Mouse (Mus musculus): ENCODE measurements around the gene Zfp260.
A peak's percentile ranks its signal among the peaks of the same experiment; 100 is the strongest.

Zfp260 gene

GRCm38 (mm10) chr7:30129900-30130299 is 35.3 kb downstream of the Zfp260 start:
- DNase-seq = no peak

DNA sequence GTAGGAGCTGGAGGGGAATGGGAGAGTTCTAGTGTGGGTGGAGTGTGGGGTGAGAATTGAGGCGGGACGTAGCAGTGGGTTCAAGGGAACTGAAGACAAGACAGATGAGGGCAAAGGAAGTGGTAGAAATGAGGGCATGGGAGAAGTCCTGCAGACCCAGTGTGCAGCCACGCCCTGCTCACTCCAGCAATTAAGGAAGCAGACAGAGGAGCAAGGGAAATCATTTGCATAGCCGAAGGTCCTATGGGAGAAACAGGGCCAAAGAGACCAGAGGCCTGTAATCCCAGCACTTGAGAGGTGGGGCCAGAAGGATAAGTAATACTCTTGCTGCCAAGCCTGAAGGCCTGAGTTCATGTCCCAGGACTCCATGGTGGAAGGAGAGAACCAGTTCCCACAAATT is 37.8 kb downstream of the Zfp260 start:
- DNase-seq = no peak

DNA sequence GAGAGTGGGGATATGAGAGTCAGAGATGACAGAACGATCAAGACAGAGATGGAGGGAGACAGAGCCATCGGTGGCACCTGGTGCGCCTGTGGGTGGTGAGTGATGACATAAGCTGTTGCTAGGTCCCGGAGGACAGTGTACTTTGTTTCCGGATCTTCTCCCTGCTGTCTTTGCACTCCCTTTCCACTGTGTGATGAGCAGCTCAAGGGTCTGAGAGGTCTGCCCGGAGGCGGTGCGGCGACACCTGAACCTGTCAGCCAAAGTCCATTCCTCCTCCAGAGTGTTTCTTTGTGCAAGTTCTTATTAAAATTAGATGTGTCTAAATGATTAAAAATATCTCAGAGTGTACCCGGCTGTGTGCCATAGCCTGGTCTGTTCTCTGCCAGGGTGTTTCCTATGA is 42.2 kb downstream of the Zfp260 start:
- no peak for DNase-seq

DNA sequence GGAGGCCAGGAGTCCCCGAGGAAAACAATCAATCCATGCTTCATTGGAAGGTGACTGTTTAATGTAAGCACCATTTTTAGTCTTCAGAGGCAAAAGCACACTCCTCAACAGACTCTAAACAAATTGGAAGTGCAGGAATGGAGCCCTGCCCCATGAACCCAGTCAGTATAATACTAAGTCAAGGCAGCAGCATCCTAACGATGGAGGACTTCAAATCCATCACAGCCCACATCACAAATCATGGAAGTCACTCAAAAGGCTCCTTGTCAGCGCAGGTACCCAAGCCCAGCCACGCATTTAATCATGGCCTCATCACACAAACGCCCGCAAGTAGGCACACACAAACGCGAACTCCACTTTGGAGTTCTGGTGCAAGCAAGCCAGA is 48.6 kb downstream of the Zfp260 start:
- no peak for DNase-seq

GRCm38 (mm10) chr7:30143555-30144209 is 49.1 kb downstream of the Zfp260 start:
- DNase-seq = peak; percentile 88 to 93

- no peak for DNase-seq
Measured at GRCm38 (mm10) chr7:30147011-30147410, 52.4 kb downstream of the Zfp260 start.

- DNase-seq = no peak
Measured at GRCm38 (mm10) chr7:30154040-30154439, 59.5 kb downstream of the Zfp260 start.

- DNase-seq = no peak
Measured at GRCm38 (mm10) chr7:30155507-30155906, 60.9 kb downstream of the Zfp260 start.

Measured in kidney, postnatal 4 days (tissue).